Mouse (Mus musculus) bone marrow, adult 2 months (tissue): ENCODE measurements at regions not wholly inside any gene's neighbourhood (a gene's known extent, or its start where the extent isn't known, plus 50 kb on each side); places are given as distances from the start of the nearest gene placed in this dataset.

ENCODE experiments used
- H3K27ac ChIP-seq: fragments of 200-500 bp; 2 replicates; pipeline ENCODE4 v1.5.1; 2012; ENCODE audit warnings: low read depth, mild to moderate bottlenecking, control low read depth, inconsistent platforms, low read length; ENCODE audit not compliant: control insufficient read depth, poor library complexity, insufficient read depth
- H3K4me1 ChIP-seq: fragments of 200-500 bp; 2 replicates; pipeline ENCODE4 v1.6.1; 2011; ENCODE audit warnings: low read length; ENCODE audit not compliant: control insufficient read depth, insufficient read depth
- H3K4me3 ChIP-seq: fragments of 200-500 bp; replicated peaks from 2 replicates; pipeline ENCODE3; 2011; ENCODE audit warnings: mild to moderate bottlenecking, low read depth, low read length, control low read depth; ENCODE audit not compliant: control insufficient read depth
- CTCF ChIP-seq: fragments of 200-500 bp; IDR thresholded peaks from 2 replicates; pipeline ENCODE4 v1.5.1; 2011; ENCODE audit warnings: low read length, control low read depth; ENCODE audit not compliant: control insufficient read depth, insufficient read depth
- POLR2A ChIP-seq: fragments of 200-500 bp; IDR thresholded peaks from 2 replicates; pipeline ENCODE4 v1.6.1; 2011; ENCODE audit warnings: low read depth, mild to moderate bottlenecking, control low read depth, low read length, borderline replicate concordance; ENCODE audit not compliant: control insufficient read depth
- WGBS: fragments of 180-500 bp; shearing (Covaris S2); methylation state at CpG from one replicate; pipeline ENCODE4 v1.1.7; 2018; 5-methylcytosine and 5-hydroxymethylcytosine counted together

- 73% methylated on average over 2 of the region's 2 CpGs for WGBS
- H3K4me3 ChIP-seq = no peak overlapping the region
- H3K4me1 ChIP-seq = no peaks in the 10 kb centered on the region
- TF ChIP-seq POLR2A (no peak), CTCF (no peak)
- no peak overlapping the region for H3K27ac ChIP-seq
Observed at GRCm38 (mm10) chr1:185695394-185695793, 240.7 kb downstream of the Slc30a10 start.

- Histone ChIP-seq H3K4me3 (no peak overlapping the region), H3K4me1 (no peaks in the 10 kb centered on the region), H3K27ac (no peak overlapping the region)
- no peak for TF ChIP-seq POLR2A
- no peak for TF ChIP-seq CTCF
- 80% methylated on average over 6 of the region's 6 CpGs for WGBS
Observed at GRCm38 (mm10) chr1:185699758-185700157, 245.1 kb downstream of the Slc30a10 start.

DNA sequence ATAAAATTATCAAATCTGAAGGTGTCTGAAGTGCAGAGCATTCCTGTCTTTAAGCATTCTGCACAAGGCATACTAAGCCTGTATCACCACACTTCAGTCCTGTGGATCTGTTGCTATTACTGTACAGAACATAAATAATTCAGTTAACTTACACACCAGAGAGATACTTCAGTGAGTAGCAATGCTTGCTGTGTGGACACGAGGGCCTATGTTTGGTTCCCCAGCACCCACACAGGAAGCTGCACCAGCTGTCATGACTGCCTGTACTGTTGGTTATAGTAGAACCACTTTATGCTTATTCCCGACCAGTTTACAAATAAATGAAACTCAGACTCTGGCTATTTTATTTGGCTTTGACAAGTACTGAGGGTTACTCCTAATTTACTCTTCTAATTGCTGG lies 271.7 kb downstream of the Slc30a10 start:
- Histone ChIP-seq H3K27ac (no peak overlapping the region), H3K4me1 (no peaks in the 10 kb centered on the region), H3K4me3 (no peak overlapping the region)
- 65% methylated on average over 2 of the region's 2 CpGs for WGBS
- no peak for TF ChIP-seq POLR2A
- TF ChIP-seq CTCF = no peak

DNA sequence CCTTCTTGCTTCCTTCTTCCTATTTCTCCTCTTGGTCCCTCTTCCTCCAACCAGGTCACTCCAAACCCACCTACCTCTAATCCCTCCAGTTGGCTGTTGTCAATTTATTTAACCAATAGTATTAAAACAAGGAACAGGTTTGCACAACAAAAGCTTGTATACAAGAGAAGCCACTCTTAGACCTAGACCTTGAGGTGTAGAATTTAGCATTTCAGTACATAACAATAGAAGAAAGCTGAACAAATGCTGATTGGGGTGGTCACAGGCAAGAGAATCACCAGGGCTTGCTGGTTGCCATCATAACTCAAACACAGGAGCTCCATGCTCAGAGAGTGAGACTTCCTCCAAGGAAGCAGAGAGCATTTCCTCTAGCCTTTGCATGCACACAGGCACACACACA lies 272.2 kb downstream of the Slc30a10 start:
- no peak overlapping the region for H3K27ac ChIP-seq
- TF ChIP-seq CTCF (no peak), POLR2A (no peak)
- H3K4me3 ChIP-seq = no peak overlapping the region
- H3K4me1 ChIP-seq = no peaks in the 10 kb centered on the region

- WGBS = 75% methylated on average over 4 of the region's 4 CpGs
- TF ChIP-seq POLR2A (no peak), CTCF (no peak)
- Histone ChIP-seq H3K4me1 (no peaks in the 10 kb centered on the region), H3K4me3 (no peak overlapping the region), H3K27ac (no peak overlapping the region)
Observed at GRCm38 (mm10) chr1:185727749-185728148, 273.1 kb downstream of the Slc30a10 start.

- 66% methylated on average over 3 of the region's 3 CpGs for WGBS
- H3K4me1 ChIP-seq = no peaks in the 10 kb centered on the region
- no peak overlapping the region for H3K4me3 ChIP-seq
- H3K27ac ChIP-seq = no peak overlapping the region
- no peak for TF ChIP-seq POLR2A
- TF ChIP-seq CTCF = no peak
Observed at GRCm38 (mm10) chr1:185728406-185728805, 273.8 kb downstream of the Slc30a10 start.

GRCm38 (mm10) chr1:185731062-185731461 lies 276.4 kb downstream of the Slc30a10 start:
- 73% methylated on average over 9 of the region's 9 CpGs for WGBS
- Histone ChIP-seq H3K4me1 (no peaks in the 10 kb centered on the region), H3K4me3 (no peak overlapping the region), H3K27ac (no peak overlapping the region)
- TF ChIP-seq CTCF (no peak), POLR2A (no peak)

- H3K4me3 ChIP-seq = no peak overlapping the region
- H3K27ac ChIP-seq = no peak overlapping the region
- 51% methylated on average over 2 of the region's 2 CpGs for WGBS
- H3K4me1 ChIP-seq = no peaks in the 10 kb centered on the region
- TF ChIP-seq CTCF = no peak
- TF ChIP-seq POLR2A = no peak
Observed at GRCm38 (mm10) chr1:185736773-185737172, 282.1 kb downstream of the Slc30a10 start.

DNA sequence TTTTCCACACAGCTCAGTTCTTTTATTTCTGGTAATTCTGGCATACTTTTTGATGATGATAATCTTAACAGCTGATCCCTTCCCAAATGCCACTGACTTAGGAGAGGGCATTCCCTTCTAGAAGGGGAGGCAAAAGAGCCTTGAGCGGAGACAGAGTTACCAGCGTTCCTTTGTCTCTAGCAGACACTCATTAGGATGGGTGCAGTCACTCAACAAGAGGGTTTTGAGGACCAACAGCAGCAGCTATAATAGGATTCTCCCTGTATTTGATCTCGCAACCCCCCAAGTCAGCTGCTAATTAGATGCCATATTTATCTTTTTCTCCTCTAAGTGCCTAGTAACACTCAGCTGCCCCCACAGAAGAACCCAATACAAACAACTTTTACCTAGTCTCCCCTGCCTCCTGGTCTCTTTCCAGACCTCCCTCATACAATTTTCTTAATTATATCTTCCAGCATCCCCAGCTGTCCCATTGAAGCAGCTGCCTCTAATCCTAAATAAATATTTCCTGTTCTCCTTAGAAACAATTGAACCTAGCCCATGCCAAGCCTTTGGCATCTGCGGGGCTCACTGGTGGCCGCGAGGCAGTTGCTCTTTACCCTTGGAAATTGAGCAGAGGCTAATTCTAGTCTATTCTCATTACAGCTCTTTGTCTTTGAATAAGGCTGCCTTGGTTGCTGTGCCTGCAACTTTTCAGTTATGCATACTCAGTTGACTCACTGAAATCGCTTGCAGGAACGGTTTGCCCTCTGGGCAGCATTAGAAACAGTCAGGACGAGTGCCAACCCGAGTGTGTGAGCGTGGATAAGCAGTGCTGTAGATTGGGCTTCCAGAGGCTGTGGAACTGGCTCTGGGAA lies 286.6 kb downstream of the Slc30a10 start:
- TF ChIP-seq POLR2A (no peak), CTCF (no peak)
- 76% methylated on average over 11 of the region's 11 CpGs for WGBS
- Histone ChIP-seq H3K4me1 (no peaks in the 10 kb centered on the region), H3K4me3 (no peak overlapping the region), H3K27ac (no peak overlapping the region)
